Mouse (Mus musculus): Measurements from ENCODE around the gene Ttll11.

GRCm38 (mm10) chr2:35880362-35880761, 99.4 kb downstream of the Ttll11 start:
- TF ChIP-seq POLR2A (IDR thresholded peaks at IDR 0.05; ENCODE audit: borderline replicate concordance, control insufficient read depth, low read depth, low read length) (no peak), CTCF (IDR thresholded peaks at IDR 0.05; ENCODE audit: control insufficient read depth, insufficient read depth, low read length) (no peak)

All from bone marrow, adult 2 months (tissue).